Mouse (Mus musculus) heart, embryonic 11.5 days (tissue): ENCODE measurements at regions not wholly inside any gene's neighbourhood (a gene's known extent, or its start where the extent isn't known, plus 50 kb on each side); places are given as distances from the start of the nearest gene placed in this dataset.

Experiments used
- ATAC-seq: fragments of 200-750 bp; cut with Nextera tagmentation; replicated peaks from 2 replicates; pipeline ENCODE4 v1.8.0; 2017; ENCODE audit warnings: moderate library complexity; ENCODE audit not compliant: insufficient number of reproducible peaks, low FRiP score, low TSS enrichment
- H3K27ac ChIP-seq: fragments of 300-500 bp; sonication (generic); 2 replicates; pipeline ENCODE4 v1.5.1; 2014; ENCODE audit warnings: mild to moderate bottlenecking, low read depth, low read length
- H3K27me3 ChIP-seq: fragments of 300-500 bp; sonication (generic); 2 replicates; pipeline ENCODE4 v1.6.1; 2014; ENCODE audit warnings: mild to moderate bottlenecking, low read length, mixed read lengths; ENCODE audit not compliant: control insufficient read depth, insufficient read depth
- H3K36me3 ChIP-seq: fragments of 300-500 bp; sonication (generic); 2 replicates; pipeline ENCODE4 v1.6.1; 2014; ENCODE audit warnings: mild to moderate bottlenecking, low read length, moderate library complexity, mixed read lengths; ENCODE audit not compliant: control insufficient read depth, insufficient read depth
- H3K4me1 ChIP-seq: fragments of 300-500 bp; sonication (generic); 2 replicates; pipeline ENCODE4 v1.6.1; 2014; ENCODE audit warnings: low read length; ENCODE audit not compliant: control insufficient read depth, insufficient read depth
- H3K4me2 ChIP-seq: fragments of 300-500 bp; sonication (generic); 2 replicates; pipeline ENCODE4 v1.6.1; 2014; ENCODE audit warnings: mild to moderate bottlenecking, moderate library complexity
- H3K4me3 ChIP-seq: fragments of 300-500 bp; sonication (generic); 2 replicates; pipeline ENCODE4 v1.5.1; 2014; ENCODE audit warnings: low read depth, low read length
- H3K9ac ChIP-seq: fragments of 300-500 bp; sonication (generic); 2 replicates; pipeline ENCODE4 v1.6.1; 2014; ENCODE audit warnings: mild to moderate bottlenecking, low read depth, low read length, moderate library complexity
- H3K9me3 ChIP-seq: fragments of 300-500 bp; sonication (generic); replicated peaks from 2 replicates; pipeline ENCODE4 v1.6.1; 2016; ENCODE audit warnings: low read length; ENCODE audit not compliant: control insufficient read depth
- WGBS: fragments of 180-500 bp; shearing (Covaris S2); extraction: QIAGEN DNeasy Blood & Tissue Kit; methylation state at CpG from one replicate; pipeline ENCODE4 v1.1.7; 2014; ENCODE audit not compliant: insufficient replicate concordance; 5-methylcytosine and 5-hydroxymethylcytosine counted together

DNA sequence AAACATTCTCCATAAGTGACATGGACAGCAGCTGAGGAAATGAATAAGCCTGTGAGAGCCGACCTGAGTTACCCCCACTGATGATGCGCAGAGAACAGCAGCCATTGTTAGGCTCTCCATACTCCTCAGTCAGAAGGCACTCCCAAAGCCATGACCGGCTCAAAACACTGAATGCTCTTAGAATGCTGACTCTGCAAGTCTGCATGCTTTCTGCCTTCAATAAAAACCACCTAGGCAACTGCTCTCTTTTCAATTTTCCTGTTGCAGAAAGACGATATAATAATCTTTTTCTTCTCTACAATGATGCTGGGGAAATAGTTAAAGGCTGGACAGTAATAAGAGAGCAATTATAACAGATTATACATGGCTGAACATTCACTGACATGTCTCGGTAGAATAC lies 195.0 kb upstream of the Gypa start:
- no peaks in the 10 kb centered on the region for H3K4me1 ChIP-seq
- no peaks in the 10 kb centered on the region for H3K9me3 ChIP-seq
- H3K4me3 ChIP-seq, result no peak overlapping the region
- no peak for ATAC-seq
- WGBS, result 75% methylated on average over 5 of the region's 5 CpGs
- H3K4me2 ChIP-seq, result no peak overlapping the region
- no peaks in the 10 kb centered on the region for H3K27me3 ChIP-seq
- no peak overlapping the region for H3K27ac ChIP-seq
- H3K36me3 ChIP-seq, result no peaks in the 10 kb centered on the region
- no peak overlapping the region for H3K9ac ChIP-seq

DNA sequence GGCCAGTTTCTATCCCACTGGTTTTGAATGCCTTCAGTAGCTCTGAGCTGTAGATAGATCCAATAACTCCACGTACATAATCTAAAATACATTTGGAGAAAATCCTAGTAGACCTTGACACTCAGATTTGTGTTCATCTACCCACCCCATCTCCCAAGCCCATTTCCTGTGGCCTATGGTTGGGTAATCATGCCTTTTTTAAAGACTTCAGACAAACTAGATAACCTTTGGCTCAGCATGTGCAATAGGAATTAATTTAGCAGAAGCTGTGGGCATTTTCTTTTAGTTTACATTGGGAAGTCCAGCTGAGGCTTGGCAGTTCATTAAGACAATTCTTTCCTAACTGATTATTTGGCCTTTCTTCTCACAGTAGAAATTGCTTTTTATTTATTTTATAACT lies 203.3 kb upstream of the Gypa start:
- H3K9ac ChIP-seq, result no peak overlapping the region
- H3K27me3 ChIP-seq, result no peaks in the 10 kb centered on the region
- WGBS, result 76% methylated on average over 1 of the region's 1 CpGs
- H3K4me1 ChIP-seq, result no peaks in the 10 kb centered on the region
- ATAC-seq, result no peak
- H3K9me3 ChIP-seq, result no peaks in the 10 kb centered on the region
- H3K4me3 ChIP-seq, result no peak overlapping the region
- H3K27ac ChIP-seq, result no peak overlapping the region
- H3K4me2 ChIP-seq, result no peak overlapping the region
- no peaks in the 10 kb centered on the region for H3K36me3 ChIP-seq

DNA sequence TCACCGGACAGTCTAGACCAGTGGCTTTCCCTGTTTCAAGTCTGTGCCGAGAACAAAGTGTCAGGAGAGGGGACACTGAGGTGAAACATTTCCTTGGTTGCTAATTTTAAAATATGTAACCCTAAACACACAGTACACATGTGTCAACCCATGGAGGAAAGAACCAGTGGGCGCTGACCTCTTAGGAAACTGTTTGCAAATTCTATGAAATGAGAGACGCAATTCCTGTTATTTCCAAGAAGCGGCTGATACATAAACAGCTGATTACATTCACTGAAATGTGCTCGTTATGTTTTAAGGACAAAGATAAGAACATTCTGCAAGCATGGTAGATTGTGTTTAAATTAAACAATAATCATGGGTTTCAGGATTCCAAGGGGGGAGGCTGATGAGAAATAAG lies 204.3 kb upstream of the Gypa start:
- WGBS, result 73% methylated on average over 6 of the region's 6 CpGs
- no peaks in the 10 kb centered on the region for H3K36me3 ChIP-seq
- ATAC-seq, result no peak

DNA sequence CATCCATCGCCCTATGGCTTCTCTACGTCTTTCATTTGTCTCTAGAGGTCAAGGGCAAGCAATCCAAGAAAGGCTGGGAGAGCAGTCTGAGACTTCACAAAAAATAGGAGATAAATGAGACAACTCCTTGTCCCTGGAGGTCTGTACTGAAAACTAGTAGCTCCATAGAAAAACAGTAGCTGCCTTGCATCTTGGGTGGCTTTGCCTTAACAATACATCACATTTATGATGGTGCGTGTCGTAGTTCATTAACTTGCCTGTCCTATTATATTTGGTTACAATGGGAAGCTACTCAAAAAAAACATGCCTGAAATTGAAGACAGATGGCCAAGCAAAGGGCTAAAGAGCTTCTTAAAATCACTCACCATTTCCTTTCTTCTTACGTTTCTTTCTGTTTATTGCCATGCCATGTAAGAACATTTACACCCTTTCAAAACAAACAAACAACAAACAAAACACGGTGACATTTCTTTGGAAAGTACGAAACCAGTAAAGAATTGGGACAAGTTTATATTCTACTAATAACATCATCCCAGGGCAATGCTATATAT lies 211.2 kb upstream of the Hhip start:
- Histone ChIP-seq H3K4me2 (no peak overlapping the region), H3K9me3 (no peaks in the 10 kb centered on the region), H3K36me3 (no peaks in the 10 kb centered on the region), H3K27me3 (no peaks in the 10 kb centered on the region), H3K27ac (no peak overlapping the region), H3K4me3 (no peak overlapping the region), H3K4me1 (no peaks in the 10 kb centered on the region), H3K9ac (no peak overlapping the region)
- ATAC-seq, result no peak
- WGBS, result 80% methylated on average over 7 of the region's 7 CpGs

More for the DNA sequence above, 204.3 kb upstream of the Gypa start:
- Histone ChIP-seq H3K4me1 (no peaks in the 10 kb centered on the region), H3K27ac (no peak overlapping the region), H3K9me3 (no peaks in the 10 kb centered on the region), H3K4me2 (no peak overlapping the region), H3K27me3 (no peaks in the 10 kb centered on the region), H3K4me3 (no peak overlapping the region), H3K9ac (no peak overlapping the region)

DNA sequence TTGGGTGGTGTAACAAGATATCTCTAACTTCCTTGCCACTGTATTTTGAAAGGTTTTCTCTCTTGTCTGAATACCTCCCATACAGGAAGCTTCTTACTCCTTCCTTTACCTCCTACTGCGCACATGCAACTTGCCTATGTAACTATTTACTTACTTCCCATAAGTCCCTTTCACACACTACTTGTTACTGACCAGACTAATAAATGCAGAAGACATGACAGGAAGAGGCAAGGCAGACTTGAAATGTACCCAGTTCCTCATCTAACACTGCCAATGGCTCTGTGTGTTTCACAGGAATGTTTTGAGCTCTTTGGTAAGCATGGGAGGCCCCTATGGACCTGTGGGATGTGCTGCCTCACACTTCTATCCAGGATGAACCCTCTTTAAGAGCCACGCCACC lies 207.1 kb upstream of the Hhip start:
- ATAC-seq, result no peak
- no peaks in the 10 kb centered on the region for H3K9me3 ChIP-seq

DNA sequence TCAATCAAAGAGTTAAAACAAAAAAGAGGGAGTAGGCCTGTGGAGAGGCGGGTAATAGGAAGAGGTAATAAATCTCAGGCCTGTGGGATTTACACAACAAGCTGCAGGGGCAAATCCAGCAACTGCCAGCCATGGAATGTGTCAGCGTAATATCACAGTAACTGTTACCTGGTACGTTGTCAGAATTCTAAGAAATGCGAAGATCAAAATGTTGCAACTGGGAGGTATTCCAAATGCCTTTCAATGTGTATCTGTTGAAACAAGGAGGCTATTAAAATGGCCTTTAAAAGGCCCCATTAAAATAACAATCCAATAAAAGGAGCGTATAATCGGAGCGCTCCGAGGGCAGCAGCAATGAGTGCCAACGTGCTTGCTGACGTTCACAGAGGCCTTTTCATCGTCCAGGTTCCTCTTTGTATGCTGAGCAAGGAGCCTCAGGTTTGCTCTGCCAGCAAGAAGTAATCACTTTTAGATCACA lies 205.7 kb upstream of the Hhip start:
- Histone ChIP-seq H3K27ac (no peak overlapping the region), H3K9ac (no peak overlapping the region), H3K27me3 (no peaks in the 10 kb centered on the region), H3K9me3 (no peaks in the 10 kb centered on the region), H3K4me2 (no peak overlapping the region), H3K4me1 (no peaks in the 10 kb centered on the region), H3K36me3 (no peaks in the 10 kb centered on the region), H3K4me3 (no peak overlapping the region)
- 77% methylated on average over 11 of the region's 11 CpGs for WGBS
- ATAC-seq, result no peak

More for the DNA sequence above, 207.1 kb upstream of the Hhip start:
- 74% methylated on average over 2 of the region's 2 CpGs for WGBS
- Histone ChIP-seq H3K36me3 (no peaks in the 10 kb centered on the region), H3K9ac (no peak overlapping the region), H3K27me3 (no peaks in the 10 kb centered on the region), H3K27ac (no peak overlapping the region), H3K4me1 (no peaks in the 10 kb centered on the region), H3K4me2 (no peak overlapping the region), H3K4me3 (no peak overlapping the region)

DNA sequence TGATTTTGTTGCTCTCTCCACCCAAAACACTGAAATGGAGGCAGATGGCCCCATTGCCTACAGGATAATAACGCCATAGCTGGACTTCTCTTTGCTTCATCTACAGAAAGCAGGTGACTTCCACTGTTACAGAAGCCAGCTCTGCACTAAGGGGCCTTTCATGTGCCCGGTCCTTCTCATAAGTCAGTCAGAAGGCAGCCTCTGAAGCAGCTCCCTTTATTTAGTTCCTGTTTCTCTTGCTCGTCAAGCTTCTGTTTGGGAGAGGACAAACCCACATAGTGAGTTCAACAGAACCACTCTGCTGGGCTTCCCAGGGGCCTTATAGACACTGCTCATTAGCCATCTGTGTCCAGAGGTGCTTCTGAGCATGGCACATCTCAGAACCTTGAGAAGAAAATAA lies 205.1 kb upstream of the Hhip start:
- H3K4me2 ChIP-seq, result no peak overlapping the region
- H3K27me3 ChIP-seq, result no peaks in the 10 kb centered on the region
- WGBS, result 82% methylated on average over 3 of the region's 3 CpGs
- no peak overlapping the region for H3K9ac ChIP-seq
- H3K9me3 ChIP-seq, result no peaks in the 10 kb centered on the region
- no peaks in the 10 kb centered on the region for H3K36me3 ChIP-seq
- H3K27ac ChIP-seq, result no peak overlapping the region
- H3K4me3 ChIP-seq, result no peak overlapping the region
- ATAC-seq, result no peak
- no peaks in the 10 kb centered on the region for H3K4me1 ChIP-seq

DNA sequence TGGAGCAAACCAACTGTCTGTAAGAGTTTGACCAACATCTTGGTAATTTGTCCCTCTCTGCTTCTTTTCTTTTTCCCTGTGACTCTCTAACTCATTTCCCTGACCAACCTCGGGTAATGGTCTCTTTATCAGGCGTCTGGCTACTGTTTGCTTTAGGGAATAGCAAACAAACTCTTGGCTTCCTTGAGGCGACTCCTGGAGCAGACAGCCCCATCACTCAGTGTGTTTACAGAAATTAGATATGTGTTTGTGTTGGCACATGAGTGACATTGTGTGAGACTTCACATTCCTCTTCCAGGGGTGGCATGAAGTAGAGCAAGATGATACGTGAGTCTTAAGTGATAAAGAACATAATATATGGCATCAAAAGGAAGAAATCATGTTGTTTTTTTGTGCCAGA lies 195.7 kb upstream of the Hhip start:
- 15% methylated on average over 4 of the region's 4 CpGs for WGBS
- H3K4me1 ChIP-seq, result no peaks in the 10 kb centered on the region
- no peaks in the 10 kb centered on the region for H3K27me3 ChIP-seq
- no peaks in the 10 kb centered on the region for H3K9me3 ChIP-seq
- ATAC-seq, result no peak
- no peaks in the 10 kb centered on the region for H3K36me3 ChIP-seq
- no peak overlapping the region for H3K27ac ChIP-seq
- H3K9ac ChIP-seq, result no peak overlapping the region
- H3K4me2 ChIP-seq, result no peak overlapping the region
- no peak overlapping the region for H3K4me3 ChIP-seq

DNA sequence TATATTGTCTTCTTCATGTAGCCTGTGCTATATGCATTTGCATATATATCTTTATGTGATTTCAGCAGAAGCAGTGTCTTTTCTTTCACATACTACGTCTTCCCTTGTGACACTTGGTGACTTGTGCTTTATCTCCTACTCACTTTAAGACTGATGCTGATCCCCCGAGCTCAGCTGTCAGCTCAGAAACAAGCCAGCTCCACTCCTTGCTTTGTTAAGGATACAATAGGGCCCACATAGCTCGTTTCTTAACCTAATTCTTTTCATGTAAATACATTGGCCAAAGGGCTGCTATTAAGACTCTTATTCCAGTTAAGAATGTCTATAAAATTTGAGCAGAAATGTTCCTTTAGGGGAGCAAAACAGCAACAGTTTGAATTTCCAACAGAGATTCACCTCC lies 193.8 kb upstream of the Hhip start:
- no peaks in the 10 kb centered on the region for H3K27me3 ChIP-seq
- H3K9ac ChIP-seq, result no peak overlapping the region
- 11% methylated on average over 3 of the region's 3 CpGs for WGBS
- H3K4me3 ChIP-seq, result no peak overlapping the region
- H3K36me3 ChIP-seq, result no peaks in the 10 kb centered on the region
- ATAC-seq, result no peak
- no peak overlapping the region for H3K27ac ChIP-seq
- H3K4me2 ChIP-seq, result no peak overlapping the region
- H3K9me3 ChIP-seq, result no peaks in the 10 kb centered on the region
- H3K4me1 ChIP-seq, result no peaks in the 10 kb centered on the region
